14 mouse cellular contexts compared by ENCODE assay signal in genomic region chr10:111900723-111901716, GRCm38 (mm10).
DNase-seq lines count a peak whose midpoint lies in the region; ATAC-seq lines count a peak whose summit lies in the region.
"Had no signal": no experiment of that assay in that cellular context is flagged by ENCODE, and none has a peak within 500 bp of the region (broad histone marks: within the 10 kb centered on the region; RNA-seq: fewer than 3 reads in every experiment).

No protein-coding gene starts in this region.

- no peaks in the 10 kb centered on the region for H3K27me3 ChIP-seq in midbrain, embryonic 14.5 days (ENCODE audit: control insufficient read depth, insufficient read depth, low read length)
- no peaks in the 10 kb centered on the region for H3K27me3 ChIP-seq in midbrain, embryonic 10.5 days (ENCODE audit: low read depth, poor library complexity, severe bottlenecking)
- H3K27me3 ChIP-seq in hindbrain, embryonic 12.5 days, result no peaks in the 10 kb centered on the region
- no peaks in the 10 kb centered on the region for H3K27me3 ChIP-seq in neural tube, embryonic 15.5 days (replicated peaks)

- no peaks in the 10 kb centered on the region for H3K36me3 ChIP-seq in midbrain, embryonic 14.5 days (ENCODE audit: control insufficient read depth, insufficient read depth, low read length)
- no peaks in the 10 kb centered on the region for H3K36me3 ChIP-seq in midbrain, embryonic 10.5 days
- H3K36me3 ChIP-seq in hindbrain, embryonic 12.5 days, result no peaks in the 10 kb centered on the region
- H3K36me3 ChIP-seq in neural tube, embryonic 15.5 days, result no peaks in the 10 kb centered on the region

- H3K4me2 ChIP-seq in midbrain, embryonic 14.5 days (ENCODE audit: low read length), result peak overlapping the region; percentile 16
- H3K4me2 ChIP-seq in hindbrain, embryonic 12.5 days (replicated peaks), result no peak overlapping the region
- H3K4me2 ChIP-seq in neural tube, embryonic 15.5 days, result no peak overlapping the region

- intact Hi-C loops in heart, postnatal 36 days (cut with DNase I), result no loop called here

- H3K9me3 ChIP-seq in midbrain, embryonic 14.5 days (ENCODE audit: control insufficient read depth, low read length), result no peaks in the 10 kb centered on the region
- H3K9me3 ChIP-seq in midbrain, embryonic 10.5 days (replicated peaks), result no peaks in the 10 kb centered on the region
- no peaks in the 10 kb centered on the region for H3K9me3 ChIP-seq in hindbrain, embryonic 12.5 days (replicated peaks)
- no peaks in the 10 kb centered on the region for H3K9me3 ChIP-seq in neural tube, embryonic 15.5 days (replicated peaks)

- H3K27ac ChIP-seq in midbrain, embryonic 14.5 days (replicated peaks; ENCODE audit: low read depth, low read length), result peak overlapping the region; percentile 75
- no peak overlapping the region for H3K27ac ChIP-seq in midbrain, embryonic 10.5 days (replicated peaks)
- H3K27ac ChIP-seq in hindbrain, embryonic 12.5 days, result peak overlapping the region; percentile 57
- H3K27ac ChIP-seq in neural tube, embryonic 15.5 days (replicated peaks), result peak overlapping the region; percentile 79

- WGBS in midbrain, embryonic 14.5 days, result 51% methylated on average over 17 of the region's 17 CpGs
- 80% methylated on average over 17 of the region's 17 CpGs for WGBS in midbrain, embryonic 10.5 days
- WGBS in hindbrain, embryonic 12.5 days, result 69% methylated on average over 17 of the region's 17 CpGs
- WGBS in neural tube, embryonic 15.5 days, result 63% methylated on average over 17 of the region's 17 CpGs

- H3K4me1 ChIP-seq in midbrain, embryonic 14.5 days (ENCODE audit: control insufficient read depth, insufficient read depth, low read length), result 0 out of 2 replicates have a peak, but pooled peaks cover 6% of the 10 kb centered on the region
- peaks cover 8% of the 10 kb centered on the region for H3K4me1 ChIP-seq in midbrain, embryonic 10.5 days
- H3K4me1 ChIP-seq in hindbrain, embryonic 12.5 days, result peaks cover 3% of the 10 kb centered on the region; the same call in 1 of the 2 replicates
- peaks cover 9% of the 10 kb centered on the region; the same call in 1 of the 2 replicates for H3K4me1 ChIP-seq in neural tube, embryonic 15.5 days

- ATAC-seq in midbrain, embryonic 14.5 days (ENCODE audit: low FRiP score, low TSS enrichment), result no peak; the same call in 1 of the 2 replicates
- no peak for ATAC-seq in hindbrain, embryonic 12.5 days (ENCODE audit: low FRiP score)
- peak; percentile 28; the same call in 1 of the 2 replicates for ATAC-seq in neural tube, embryonic 15.5 days (ENCODE audit: low FRiP score)
- ATAC-seq: intestine, postnatal 0 days had no signal

- DNase-seq in heart, adult 11 months, result peak; percentile 81
- no peak for DNase-seq in heart, postnatal 36 days
- DNase-seq in midbrain, embryonic 14.5 days, result peak; percentile 57
- DNase-seq in midbrain, embryonic 10.5 days (ENCODE audit: low spot score), result no peak
- no peak for DNase-seq in urinary bladder, postnatal 4 days (ENCODE audit: low spot score in 2 of 2)
- DNase-seq: adrenal gland, postnatal 36 days; cerebellum, adult 18-20 months; gastrocnemius, postnatal 14 days; kidney, postnatal 4 days; lung, adult 18-20 months had no signal

- no peak overlapping the region for H3K9ac ChIP-seq in midbrain, embryonic 14.5 days (replicated peaks; ENCODE audit: low read length)
- H3K9ac ChIP-seq in hindbrain, embryonic 12.5 days, result no peak overlapping the region
- H3K9ac ChIP-seq in neural tube, embryonic 15.5 days (replicated peaks), result no peak overlapping the region

- no peak overlapping the region for H3K4me3 ChIP-seq in midbrain, embryonic 14.5 days (replicated peaks; ENCODE audit: low read depth, low read length)
- H3K4me3 ChIP-seq in midbrain, embryonic 10.5 days, result no peak overlapping the region
- H3K4me3 ChIP-seq in hindbrain, embryonic 12.5 days, result no peak overlapping the region
- no peak overlapping the region for H3K4me3 ChIP-seq in neural tube, embryonic 15.5 days (replicated peaks)
- H3K4me3 ChIP-seq: erythroblast, embryonic 14.5 days had no signal

Comparison
In these comparisons a context has a peak if more than half of its experiments do, and no peak if none do; other contexts are left out.
1. DNase-seq: peak in heart, adult 11 months (single experiment) and midbrain, embryonic 14.5 days (single experiment); none in heart, postnatal 36 days (0 of 2), midbrain, embryonic 10.5 days (single experiment) and urinary bladder, postnatal 4 days (0 of 2).